Mouse (Mus musculus) heart, postnatal 0 days (tissue): ENCODE results near the gene Olfr401.

ENCODE experiments used
- CTCF ChIP-seq: IDR thresholded peaks from 2 replicates; pipeline ENCODE4 v1.5.1; 2016; ENCODE audit warnings: antibody characterized with exemption, control low read depth, low read depth
- EP300 ChIP-seq: IDR thresholded peaks from 2 replicates; pipeline ENCODE4 v1.6.1; 2016; ENCODE audit warnings: antibody characterized with exemption, low read depth

DNA sequence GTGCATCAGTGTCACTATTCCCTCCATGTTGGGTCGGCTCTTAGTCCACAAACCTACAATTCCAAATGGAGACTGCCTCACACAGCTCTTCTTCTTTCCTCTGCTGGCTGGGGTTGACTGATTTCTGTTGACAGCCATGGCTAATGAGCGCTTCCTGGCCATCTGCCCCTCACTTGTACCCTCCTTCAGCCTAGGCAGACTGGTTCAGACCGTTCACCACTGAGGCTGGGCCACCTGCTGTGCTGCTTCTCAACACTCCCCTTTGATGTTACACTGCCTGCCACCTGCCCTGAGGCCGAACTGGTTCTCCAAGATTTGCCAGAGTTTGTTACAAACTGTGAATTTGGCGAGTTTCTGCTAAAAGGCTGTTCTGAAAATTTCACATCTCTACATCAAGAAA is 8.4 kb upstream of the Olfr401 start:
- TF ChIP-seq EP300 (no peak), CTCF (no peak)
